Mouse (Mus musculus): ENCODE measurements around the gene Mpped1. TPM values are rescaled to one million over a fixed set of nuclear protein-coding genes. Genes with fewer than 3 reads are reported as not detected.
A peak's percentile ranks its signal among the peaks of the same experiment; 100 is the strongest.

Gene Mpped1
- polyA plus RNA-seq, 1 experiment: 1.5 TPM

DNA sequence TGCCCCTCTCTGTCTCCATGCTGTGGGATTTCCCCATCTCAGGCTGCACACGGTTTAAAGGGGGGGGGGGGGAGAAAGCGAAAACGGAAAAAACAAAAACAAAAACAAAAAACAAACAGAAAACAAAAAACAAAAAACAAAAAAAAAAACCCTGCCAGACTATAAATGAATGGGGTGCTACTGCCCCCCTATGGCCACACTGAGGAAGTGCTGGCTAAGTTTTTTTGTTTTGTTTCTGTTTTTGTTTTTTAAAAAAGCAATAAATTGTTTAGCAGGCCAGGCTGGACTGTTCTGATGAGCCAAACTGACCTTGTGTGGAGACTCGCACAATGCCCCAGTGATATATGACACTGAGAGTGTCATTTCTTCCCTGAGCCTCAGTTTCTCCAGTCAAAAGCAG, 20.3 kb upstream of the Mpped1 start:
- TF ChIP-seq POLR2A (IDR thresholded peaks at IDR 0.05; ENCODE audit: low read depth, low read length): no peak
- 0 out of 2 replicates have a peak, but pooled peaks have one; percentile 6 for TF ChIP-seq CTCF (IDR thresholded peaks at IDR 0.05; ENCODE audit: extremely low read depth, insufficient read depth, insufficient read length, insufficient replicate concordance)
- no peaks in the 10 kb centered on the region for H3K36me3 ChIP-seq (ENCODE audit: control insufficient read depth, insufficient read depth, low read length)
- 23% methylated on average over 4 of the region's 4 CpGs for WGBS
- H3K27ac ChIP-seq (ENCODE audit: insufficient read depth, low read length): no peak overlapping the region
- no peak for DNase-seq (ENCODE audit: low read depth in 1 of 2, low spot score in 2 of 2)
- no peaks in the 10 kb centered on the region for H3K4me1 ChIP-seq (ENCODE audit: control insufficient read depth, insufficient read depth, insufficient read length)
- H3K27me3 ChIP-seq (ENCODE audit: control insufficient read depth, insufficient read depth, low read length): no peaks in the 10 kb centered on the region
- no peak overlapping the region for H3K4me3 ChIP-seq (ENCODE audit: extremely low read depth, insufficient read depth, insufficient read length)

- Histone ChIP-seq H3K36me3 (ENCODE audit: control insufficient read depth, insufficient read depth, low read length) (no peaks in the 10 kb centered on the region), H3K27me3 (ENCODE audit: control insufficient read depth, insufficient read depth, low read length) (no peaks in the 10 kb centered on the region), H3K4me1 (ENCODE audit: control insufficient read depth, insufficient read depth, insufficient read length) (no peaks in the 10 kb centered on the region), H3K27ac (ENCODE audit: insufficient read depth, low read length) (no peak overlapping the region), H3K4me3 (ENCODE audit: extremely low read depth, insufficient read depth, insufficient read length) (no peak overlapping the region)
- WGBS: 11% methylated on average over 10 of the region's 10 CpGs
- TF ChIP-seq POLR2A (IDR thresholded peaks at IDR 0.05; ENCODE audit: low read depth, low read length) (no peak), CTCF (IDR thresholded peaks at IDR 0.05; ENCODE audit: extremely low read depth, insufficient read depth, insufficient read length, insufficient replicate concordance) (peak; percentile 44; the same call in 1 of the 2 replicates)
- no peak for DNase-seq (ENCODE audit: low read depth in 1 of 2, low spot score in 2 of 2)
Measured at GRCm38 (mm10) chr15:83760683-83761082, 18.6 kb upstream of the Mpped1 start.

DNA sequence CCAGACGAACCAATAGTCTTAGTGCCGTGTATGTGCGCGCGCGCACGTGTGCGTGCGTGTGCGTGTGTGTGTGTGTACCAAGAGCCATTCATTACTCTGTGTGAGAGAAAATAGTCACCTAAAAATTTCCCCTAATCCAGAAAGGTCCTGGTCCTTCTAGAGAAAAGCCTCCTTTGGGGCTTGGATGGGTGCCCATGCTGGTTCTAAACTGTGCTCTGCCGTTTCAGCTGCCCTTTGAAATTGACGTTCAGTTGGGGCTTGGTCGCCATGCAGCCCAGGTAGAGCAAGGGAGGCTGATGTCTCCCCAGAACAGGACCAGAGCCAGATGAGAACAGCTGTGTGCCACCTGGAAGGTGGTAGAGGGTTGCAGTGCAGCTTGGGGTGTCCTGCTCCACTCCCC, 17.8 kb upstream of the Mpped1 start:
- H3K27me3 ChIP-seq (ENCODE audit: control insufficient read depth, insufficient read depth, low read length): no peaks in the 10 kb centered on the region
- no peak for DNase-seq (ENCODE audit: low read depth in 1 of 2, low spot score in 2 of 2)
- no peaks in the 10 kb centered on the region for H3K36me3 ChIP-seq (ENCODE audit: control insufficient read depth, insufficient read depth, low read length)
- no peak overlapping the region for H3K27ac ChIP-seq (ENCODE audit: insufficient read depth, low read length)
- WGBS: 88% methylated on average over 13 of the region's 13 CpGs
- no peaks in the 10 kb centered on the region for H3K4me1 ChIP-seq (ENCODE audit: control insufficient read depth, insufficient read depth, insufficient read length)
- H3K4me3 ChIP-seq (ENCODE audit: extremely low read depth, insufficient read depth, insufficient read length): no peak overlapping the region
- TF ChIP-seq CTCF (IDR thresholded peaks at IDR 0.05; ENCODE audit: extremely low read depth, insufficient read depth, insufficient read length, insufficient replicate concordance) (no peak), POLR2A (IDR thresholded peaks at IDR 0.05; ENCODE audit: low read depth, low read length) (no peak)

DNA sequence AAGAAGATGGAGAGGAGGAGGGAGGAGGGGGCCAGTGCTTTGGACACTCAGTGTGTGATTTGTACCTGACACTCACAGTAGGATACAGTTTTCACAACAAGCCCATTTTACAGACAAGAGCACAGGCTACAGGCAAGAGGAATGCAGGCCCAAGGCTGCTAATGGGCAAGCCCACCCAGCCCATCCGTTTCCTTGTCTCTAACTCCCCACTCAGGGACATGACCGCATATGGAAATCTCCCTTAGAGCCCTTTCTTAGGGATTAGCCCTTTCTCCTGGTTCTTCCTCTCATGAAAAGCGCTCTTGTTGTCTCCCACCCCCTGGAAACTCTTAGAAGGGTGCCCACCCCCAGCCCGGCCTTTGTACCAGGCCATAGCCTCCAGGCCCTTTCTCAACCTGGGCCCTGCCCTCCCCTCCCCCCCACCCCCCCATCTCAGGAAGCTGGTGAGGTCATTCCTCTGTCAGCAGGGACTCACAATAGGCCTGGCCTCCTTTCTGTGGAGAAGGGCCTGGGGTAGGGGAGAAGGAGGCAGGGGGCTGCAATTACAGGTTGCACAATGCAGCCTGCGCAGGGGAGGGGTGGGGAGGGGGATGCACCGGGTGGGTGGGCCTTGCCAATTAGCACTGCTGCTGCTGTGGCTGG, 13.8 kb upstream of the Mpped1 start:
- no peak for TF ChIP-seq POLR2A (IDR thresholded peaks at IDR 0.05; ENCODE audit: low read depth, low read length)
- no peak for TF ChIP-seq CTCF (IDR thresholded peaks at IDR 0.05; ENCODE audit: extremely low read depth, insufficient read depth, insufficient read length, insufficient replicate concordance)
- Histone ChIP-seq H3K4me1 (ENCODE audit: control insufficient read depth, insufficient read depth, insufficient read length) (no peaks in the 10 kb centered on the region), H3K27ac (ENCODE audit: insufficient read depth, low read length) (no peak overlapping the region), H3K36me3 (ENCODE audit: control insufficient read depth, insufficient read depth, low read length) (no peaks in the 10 kb centered on the region), H3K27me3 (ENCODE audit: control insufficient read depth, insufficient read depth, low read length) (no peaks in the 10 kb centered on the region), H3K4me3 (ENCODE audit: extremely low read depth, insufficient read depth, insufficient read length) (no peak overlapping the region)
- no peak for DNase-seq (ENCODE audit: low read depth in 1 of 2, low spot score in 2 of 2)
- 33% methylated on average over 6 of the region's 6 CpGs for WGBS

DNA sequence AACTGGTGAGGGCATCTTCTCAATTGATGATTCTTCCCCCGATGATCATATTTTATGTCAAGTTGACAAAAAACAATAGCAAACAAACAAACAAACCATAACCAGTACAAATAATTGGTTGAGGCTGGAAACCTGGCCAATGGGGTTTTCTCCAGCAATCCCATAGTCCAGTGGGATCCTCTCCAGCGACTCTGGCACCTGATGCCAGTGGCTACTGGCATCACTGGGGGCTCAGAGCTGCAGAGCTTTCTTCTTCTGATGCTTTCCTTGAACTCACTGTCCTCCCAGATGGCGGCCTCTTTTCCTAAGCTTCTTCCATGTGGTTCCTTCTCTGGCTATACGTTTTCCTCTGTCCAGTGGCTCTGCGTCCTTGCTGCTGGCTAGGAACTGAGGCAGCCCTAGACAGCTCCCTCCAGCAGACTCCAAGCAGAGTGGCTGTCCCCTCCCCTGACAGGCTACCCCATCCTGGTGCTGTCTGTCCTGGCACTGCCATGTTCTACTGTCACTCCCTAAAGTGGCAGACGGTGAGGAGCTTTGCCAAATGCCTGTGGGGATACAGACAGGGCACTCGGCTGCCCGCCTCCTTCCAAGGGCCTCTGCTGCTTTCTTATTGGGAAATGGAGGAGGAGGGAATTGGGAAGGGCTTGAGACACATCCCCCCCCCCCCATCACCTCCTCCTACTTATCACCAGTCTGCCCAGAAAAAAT, 7.8 kb upstream of the Mpped1 start:
- no peak overlapping the region for H3K27ac ChIP-seq (ENCODE audit: insufficient read depth, low read length)
- DNase-seq (ENCODE audit: low read depth in 1 of 2, low spot score in 2 of 2): no peak
- 77% methylated on average over 8 of the region's 8 CpGs for WGBS

DNA sequence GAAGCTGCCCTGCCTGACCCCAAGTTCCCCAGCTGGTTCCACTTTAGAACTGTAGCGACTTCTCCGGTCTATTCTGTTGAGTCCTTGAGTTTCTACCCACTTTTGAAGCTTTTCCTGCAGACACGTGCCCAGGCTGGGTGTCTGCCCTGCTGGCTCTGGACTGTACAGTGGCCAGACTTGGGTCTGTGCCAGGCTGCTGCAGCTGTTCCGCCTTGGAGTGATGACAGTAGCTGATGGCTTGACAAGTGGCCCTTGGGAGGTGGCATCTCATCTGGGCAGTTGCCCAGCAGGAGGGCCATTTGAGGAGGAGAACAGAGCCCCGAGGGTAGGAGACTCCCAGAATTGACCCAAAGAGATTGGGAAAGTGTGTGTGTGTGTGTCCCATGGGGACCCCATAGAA, 6.8 kb upstream of the Mpped1 start:
- no peak for DNase-seq (ENCODE audit: low read depth in 1 of 2, low spot score in 2 of 2)
- no peak overlapping the region for H3K27ac ChIP-seq (ENCODE audit: insufficient read depth, low read length)
- TF ChIP-seq POLR2A (IDR thresholded peaks at IDR 0.05; ENCODE audit: low read depth, low read length) (no peak), CTCF (IDR thresholded peaks at IDR 0.05; ENCODE audit: extremely low read depth, insufficient read depth, insufficient read length, insufficient replicate concordance) (no peak)
- no peaks in the 10 kb centered on the region for H3K4me1 ChIP-seq (ENCODE audit: control insufficient read depth, insufficient read depth, insufficient read length)
- no peaks in the 10 kb centered on the region for H3K36me3 ChIP-seq (ENCODE audit: control insufficient read depth, insufficient read depth, low read length)
- no peaks in the 10 kb centered on the region for H3K27me3 ChIP-seq (ENCODE audit: control insufficient read depth, insufficient read depth, low read length)
- no peak overlapping the region for H3K4me3 ChIP-seq (ENCODE audit: extremely low read depth, insufficient read depth, insufficient read length)
- 59% methylated on average over 5 of the region's 5 CpGs for WGBS

More for the DNA sequence above, 7.8 kb upstream of the Mpped1 start:
- no peaks in the 10 kb centered on the region for H3K27me3 ChIP-seq (ENCODE audit: control insufficient read depth, insufficient read depth, low read length)
- no peaks in the 10 kb centered on the region for H3K4me1 ChIP-seq (ENCODE audit: control insufficient read depth, insufficient read depth, insufficient read length)
- H3K36me3 ChIP-seq (ENCODE audit: control insufficient read depth, insufficient read depth, low read length): no peaks in the 10 kb centered on the region
- H3K4me3 ChIP-seq (ENCODE audit: extremely low read depth, insufficient read depth, insufficient read length): no peak overlapping the region
- TF ChIP-seq CTCF (IDR thresholded peaks at IDR 0.05; ENCODE audit: extremely low read depth, insufficient read depth, insufficient read length, insufficient replicate concordance) (no peak), POLR2A (IDR thresholded peaks at IDR 0.05; ENCODE audit: low read depth, low read length) (no peak)

DNA sequence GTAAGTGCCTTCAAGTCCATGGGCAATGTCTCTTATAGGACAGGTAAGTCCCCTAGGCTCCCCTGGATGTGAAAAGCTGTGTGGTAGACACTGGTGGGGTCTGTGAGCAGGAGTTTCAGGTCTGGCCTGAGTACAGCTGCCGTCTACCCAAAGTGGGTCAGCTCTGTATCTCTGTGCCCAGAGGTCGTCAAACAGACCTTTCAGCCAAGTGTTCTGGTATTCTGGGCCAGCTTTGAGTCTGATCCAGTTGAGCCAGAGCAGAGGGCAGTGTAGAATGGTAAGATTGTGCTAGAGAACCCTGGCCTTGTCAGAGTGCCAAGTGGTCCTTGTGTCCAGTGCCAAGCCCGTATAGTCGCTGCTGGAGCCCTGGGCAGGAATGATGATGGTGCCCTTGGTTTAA, 6.3 kb upstream of the Mpped1 start:
- DNase-seq (ENCODE audit: low read depth in 1 of 2, low spot score in 2 of 2): no peak
- Histone ChIP-seq H3K27ac (ENCODE audit: insufficient read depth, low read length) (no peak overlapping the region), H3K27me3 (ENCODE audit: control insufficient read depth, insufficient read depth, low read length) (no peaks in the 10 kb centered on the region), H3K4me3 (ENCODE audit: extremely low read depth, insufficient read depth, insufficient read length) (no peak overlapping the region), H3K36me3 (ENCODE audit: control insufficient read depth, insufficient read depth, low read length) (no peaks in the 10 kb centered on the region), H3K4me1 (ENCODE audit: control insufficient read depth, insufficient read depth, insufficient read length) (no peaks in the 10 kb centered on the region)
- WGBS: 86% methylated on average over 4 of the region's 4 CpGs
- TF ChIP-seq CTCF (IDR thresholded peaks at IDR 0.05; ENCODE audit: extremely low read depth, insufficient read depth, insufficient read length, insufficient replicate concordance) (no peak), POLR2A (IDR thresholded peaks at IDR 0.05; ENCODE audit: low read depth, low read length) (no peak)

Measured in spleen, adult 2 months (tissue).